Mouse (Mus musculus) olfactory bulb, adult 2 months (tissue): ENCODE measurements at regions not wholly inside any gene's neighbourhood (a gene's known extent, or its start where the extent isn't known, plus 50 kb on each side); places are given as distances from the start of the nearest gene placed in this dataset.

Experiments
- H3K27ac ChIP-seq: fragments of 200-500 bp; 2 replicates; pipeline ENCODE4 v1.5.1; 2012; ENCODE audit warnings: low read depth, low read length; ENCODE audit not compliant: insufficient read depth
- H3K4me1 ChIP-seq: fragments of 200-500 bp; 2 replicates; pipeline ENCODE4 v1.6.1; 2012; ENCODE audit warnings: low read length; ENCODE audit not compliant: control insufficient read depth, insufficient read depth
- H3K4me3 ChIP-seq: fragments of 200-500 bp; 2 replicates; pipeline ENCODE4 v1.5.1; 2012; ENCODE audit warnings: mild to moderate bottlenecking, low read depth, low read length, moderate library complexity; ENCODE audit not compliant: insufficient read depth
- CTCF ChIP-seq: fragments of 200-500 bp; IDR thresholded peaks from 2 replicates; pipeline ENCODE4 v1.5.1; 2012; ENCODE audit warnings: low read depth, mild to moderate bottlenecking, low read length, moderate library complexity; ENCODE audit not compliant: insufficient read depth
- POLR2A ChIP-seq: fragments of 200-500 bp; IDR thresholded peaks from 2 replicates; pipeline ENCODE4 v1.6.1; 2012; ENCODE audit warnings: mild to moderate bottlenecking, low read depth, low read length, moderate library complexity; ENCODE audit not compliant: insufficient read depth
- WGBS: fragments of 180-500 bp; shearing (Covaris S2); methylation state at CpG from one replicate; pipeline ENCODE4 v1.1.7; 2018; 5-methylcytosine and 5-hydroxymethylcytosine counted together

DNA sequence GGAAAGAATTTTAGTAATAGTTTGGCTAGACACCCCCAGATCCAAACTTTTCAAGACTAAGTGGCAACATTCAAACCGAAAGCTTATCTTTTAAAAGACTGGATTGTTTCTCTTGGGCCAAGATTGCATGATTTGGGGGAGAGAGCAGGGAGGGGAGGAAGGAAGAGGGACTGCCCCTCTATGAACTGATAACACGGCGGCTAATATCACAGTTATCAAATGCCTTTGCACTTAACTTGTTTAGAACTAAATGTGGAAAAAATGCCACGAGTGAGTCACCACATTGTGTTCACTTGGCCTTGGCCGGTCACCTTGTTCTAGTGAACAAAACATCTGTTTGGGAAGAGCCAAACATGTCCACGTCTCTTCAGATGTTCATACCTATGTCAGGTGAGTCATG, 92.3 kb downstream of the Tes start:
- Histone ChIP-seq H3K27ac (no peak overlapping the region), H3K4me3 (no peak overlapping the region), H3K4me1 (no peaks in the 10 kb centered on the region)
- no peak for TF ChIP-seq CTCF
- WGBS = 82% methylated on average over 6 of the region's 6 CpGs

DNA sequence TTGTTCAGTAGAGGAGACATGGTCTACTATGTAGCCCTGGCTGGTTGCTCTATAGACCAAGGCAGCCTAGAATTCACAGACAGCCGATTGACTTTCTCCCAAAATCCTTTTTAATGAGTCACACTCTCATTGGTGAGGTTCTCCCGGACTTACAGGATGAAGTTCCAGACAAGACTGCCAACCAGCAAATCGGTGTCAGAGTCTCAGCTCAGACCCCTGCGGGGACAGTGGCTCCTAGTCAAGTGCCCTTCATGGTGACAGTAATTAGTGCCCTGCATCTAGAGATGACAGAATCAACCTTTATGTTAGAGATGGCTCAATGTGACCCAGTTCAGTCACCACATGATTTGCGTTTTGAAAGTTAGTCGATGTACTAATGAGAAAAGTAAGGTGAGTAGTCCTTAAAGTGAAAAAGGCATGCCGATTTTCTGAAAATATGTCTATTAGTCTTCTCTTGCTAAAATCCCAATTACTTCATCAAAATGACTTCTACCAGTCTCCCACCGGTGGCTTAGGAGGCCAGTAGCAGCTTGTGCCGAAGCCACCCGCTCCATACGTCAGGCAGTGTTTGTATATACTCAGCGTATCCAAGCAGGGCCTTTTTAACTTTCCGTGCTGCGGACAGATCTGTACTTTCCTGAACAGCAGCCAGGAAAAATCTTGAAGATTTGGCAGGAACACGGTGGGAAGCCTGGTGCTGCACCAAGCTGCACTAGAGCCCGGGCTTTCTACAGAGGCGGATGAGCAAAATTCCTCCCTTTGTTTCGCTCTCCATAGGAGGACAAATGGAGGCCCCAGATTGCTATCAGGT, 105.2 kb downstream of the Tes start:
- Histone ChIP-seq H3K4me1 (peaks cover 11% of the 10 kb centered on the region), H3K4me3 (peak overlapping the region; percentile 6; the same call in 1 of the 2 replicates), H3K27ac (no peak overlapping the region; the same call in 1 of the 2 replicates)
- 41% methylated on average over 18 of the region's 18 CpGs for WGBS
- TF ChIP-seq POLR2A (no peak), CTCF (no peak)

DNA sequence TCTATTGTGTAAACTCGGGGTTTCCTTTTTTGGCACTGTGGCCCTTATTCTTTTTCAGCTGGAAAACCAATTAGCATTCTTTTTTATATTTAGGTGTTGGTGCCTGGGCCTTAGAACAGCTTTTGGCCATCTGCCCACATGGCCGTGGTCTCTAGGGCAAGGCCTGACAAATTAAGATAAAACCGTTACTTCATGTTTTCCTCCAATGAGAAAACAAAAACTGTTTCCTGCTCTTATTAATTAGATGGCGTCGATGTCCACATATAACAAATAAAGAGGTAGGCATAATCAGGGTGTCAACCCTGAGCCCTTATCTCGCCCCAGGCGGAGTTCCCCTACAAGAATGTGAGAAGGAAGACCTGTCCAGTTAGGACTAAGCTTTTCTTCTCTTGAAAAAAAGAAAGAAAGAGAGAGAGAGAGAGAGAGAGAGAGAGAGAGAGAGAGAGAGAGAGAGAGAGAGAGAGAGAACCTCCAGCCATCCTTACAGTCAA, 105.9 kb downstream of the Tes start:
- WGBS = 43% methylated on average over 7 of the region's 7 CpGs
- peaks cover 11% of the 10 kb centered on the region for H3K4me1 ChIP-seq
- no peak for TF ChIP-seq POLR2A
- no peak for TF ChIP-seq CTCF
- H3K4me3 ChIP-seq = no peak overlapping the region
- peak overlapping the region; percentile 77 for H3K27ac ChIP-seq

DNA sequence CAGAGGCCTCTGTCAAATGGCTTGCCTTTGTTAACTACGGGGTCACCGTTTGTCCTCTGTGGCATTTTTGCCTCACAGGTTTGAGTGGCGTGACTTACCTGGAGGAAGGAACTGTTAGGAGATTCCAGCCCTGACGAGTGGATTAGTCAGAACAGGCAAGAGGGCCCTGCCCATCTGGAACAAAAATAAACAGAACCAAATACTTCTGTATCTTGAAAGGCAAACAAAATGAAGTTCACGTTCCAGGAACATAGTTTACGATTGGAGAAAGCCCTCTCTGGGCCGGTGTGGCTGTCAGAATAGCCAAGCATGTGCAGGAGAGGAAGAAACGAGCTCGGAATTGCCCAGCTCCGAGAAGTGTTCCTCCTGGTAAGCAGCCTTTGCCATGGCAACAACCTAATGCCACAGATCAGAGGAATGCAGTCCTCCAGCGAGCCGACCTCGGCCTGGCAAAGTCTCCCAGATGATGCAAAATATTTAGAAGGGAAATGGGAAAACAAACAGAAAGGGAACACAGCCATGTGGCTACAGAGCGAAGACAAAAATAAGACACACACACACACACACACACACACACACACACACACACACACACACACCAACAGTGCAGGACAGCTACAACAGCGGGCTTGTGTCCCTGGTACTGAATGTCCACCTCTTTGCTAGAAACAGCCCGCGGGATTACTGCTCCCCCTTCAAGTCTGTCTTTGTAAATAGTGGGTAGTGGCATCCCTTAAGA, 106.5 kb downstream of the Tes start:
- Histone ChIP-seq H3K4me3 (peak overlapping the region; percentile 7; the same call in 1 of the 2 replicates), H3K4me1 (peaks cover 11% of the 10 kb centered on the region), H3K27ac (peak overlapping the region; percentile 77)
- TF ChIP-seq POLR2A (no peak), CTCF (no peak)
- WGBS = 24% methylated on average over 17 of the region's 17 CpGs

DNA sequence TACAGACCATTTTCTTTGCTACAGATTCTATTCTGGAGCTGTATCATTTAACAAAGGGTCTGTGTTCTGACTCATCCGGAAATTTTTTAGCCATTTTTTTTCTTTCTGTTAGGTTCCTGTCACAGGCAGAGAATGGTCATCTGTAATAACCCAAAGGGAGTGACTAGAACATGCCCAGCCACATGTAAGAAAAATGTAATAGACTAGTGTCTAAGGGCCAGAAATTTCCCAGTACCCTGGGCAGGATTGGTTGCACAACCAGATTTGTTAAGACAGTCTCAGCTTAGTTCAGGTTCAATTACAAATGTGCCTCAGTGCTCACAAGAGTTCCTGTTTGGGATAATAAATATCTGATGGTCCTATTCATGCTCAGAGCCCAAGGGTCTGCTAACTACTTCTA, 107.1 kb downstream of the Tes start:
- H3K27ac ChIP-seq = no peak overlapping the region
- no peak overlapping the region for H3K4me3 ChIP-seq
- peaks cover 11% of the 10 kb centered on the region for H3K4me1 ChIP-seq
- WGBS = 46% methylated on average over 1 of the region's 1 CpGs
- TF ChIP-seq POLR2A (no peak), CTCF (no peak)

GRCm38 (mm10) chr6:17177153-17177552, 103.8 kb upstream of the Cav2 start:
- 74% methylated on average over 7 of the region's 7 CpGs for WGBS
- TF ChIP-seq POLR2A (no peak), CTCF (no peak)
- H3K27ac ChIP-seq = no peak overlapping the region
- H3K4me1 ChIP-seq = no peaks in the 10 kb centered on the region
- no peak overlapping the region for H3K4me3 ChIP-seq

GRCm38 (mm10) chr6:17179476-17179875, 101.5 kb upstream of the Cav2 start:
- no peak overlapping the region for H3K27ac ChIP-seq
- 90% methylated on average over 1 of the region's 1 CpGs for WGBS
- TF ChIP-seq CTCF (no peak), POLR2A (no peak)

GRCm38 (mm10) chr6:17186604-17187003, 94.4 kb upstream of the Cav2 start:
- H3K4me1 ChIP-seq = no peaks in the 10 kb centered on the region
- WGBS = 59% methylated on average over 5 of the region's 5 CpGs
- TF ChIP-seq POLR2A = no peak
- no peak for TF ChIP-seq CTCF
- H3K4me3 ChIP-seq = no peak overlapping the region
- H3K27ac ChIP-seq = no peak overlapping the region

More at GRCm38 (mm10) chr6:17179476-17179875, 101.5 kb upstream of the Cav2 start:
- Histone ChIP-seq H3K4me3 (no peak overlapping the region), H3K4me1 (no peaks in the 10 kb centered on the region)

DNA sequence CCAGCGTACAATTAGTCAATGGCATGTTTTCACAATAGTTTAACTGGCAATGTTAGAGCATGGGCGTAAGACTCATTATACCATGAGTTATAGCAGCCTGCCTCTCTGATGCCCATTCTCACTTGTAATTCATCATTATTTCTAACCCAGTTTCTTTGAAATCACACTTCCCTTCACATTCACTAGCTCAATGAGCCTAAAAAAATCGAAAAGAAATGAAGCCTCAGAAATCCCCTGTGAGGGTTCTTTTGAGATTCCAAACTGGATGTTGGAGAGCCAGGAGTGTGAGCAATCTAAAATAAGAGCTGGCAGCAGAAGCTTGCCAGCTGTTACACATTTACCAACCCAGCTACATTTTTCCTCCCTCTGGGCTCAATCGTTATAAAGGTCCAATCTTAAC, 93.9 kb upstream of the Cav2 start:
- no peaks in the 10 kb centered on the region for H3K4me1 ChIP-seq
- H3K4me3 ChIP-seq = no peak overlapping the region
- no peak for TF ChIP-seq CTCF
- no peak for TF ChIP-seq POLR2A
- WGBS = 29% methylated on average over 4 of the region's 4 CpGs
- H3K27ac ChIP-seq = no peak overlapping the region
